Mouse (Mus musculus): ENCODE measurements around the gene Map3k7cl. TPM values are rescaled to one million over a fixed set of nuclear protein-coding genes. Genes with fewer than 3 reads are reported as not detected.

Map3k7cl gene
- total RNA-seq, 2 experiments from 2014 or later = 0.72 to 1.0 TPM

GRCm38 (mm10) chr16:87642234-87642633 lies 89.1 kb downstream of the Map3k7cl start:
- no peak for DNase-seq

GRCm38 (mm10) chr16:87644111-87644770 lies 91.1 kb downstream of the Map3k7cl start:
- no peak for DNase-seq

Other genes starting within 250 kb of the Map3k7cl start
- gene N6amt1, start 199.1 kb upstream of the Map3k7cl start, total RNA-seq (2021) = 10 to 100 TPM; 16.7 to 26.1 TPM
- 10 to 100 TPM; 35.8 to 36.8 TPM for gene Ltn1, start 120.7 kb upstream of the Map3k7cl start, total RNA-seq (2021)
- 1 to 10 TPM; 6.0 to 7.9 TPM for gene Rwdd2b, start 112.8 kb upstream of the Map3k7cl start, total RNA-seq (2021)
- 10 to 100 TPM; 78.0 to 78.3 TPM for gene Usp16, start 98.6 kb upstream of the Map3k7cl start, total RNA-seq (2021)
- gene Cct8, start 57.5 kb upstream of the Map3k7cl start, total RNA-seq (2021) = 100 to 1,000 TPM; 202 to 252 TPM
- gene Bach1, start 145.6 kb downstream of the Map3k7cl start, total RNA-seq (2021) = 10 to 100 TPM; 18.6 to 31.2 TPM

Measured in adrenal gland, postnatal 36 days (tissue).